In the genomic region with DNA sequence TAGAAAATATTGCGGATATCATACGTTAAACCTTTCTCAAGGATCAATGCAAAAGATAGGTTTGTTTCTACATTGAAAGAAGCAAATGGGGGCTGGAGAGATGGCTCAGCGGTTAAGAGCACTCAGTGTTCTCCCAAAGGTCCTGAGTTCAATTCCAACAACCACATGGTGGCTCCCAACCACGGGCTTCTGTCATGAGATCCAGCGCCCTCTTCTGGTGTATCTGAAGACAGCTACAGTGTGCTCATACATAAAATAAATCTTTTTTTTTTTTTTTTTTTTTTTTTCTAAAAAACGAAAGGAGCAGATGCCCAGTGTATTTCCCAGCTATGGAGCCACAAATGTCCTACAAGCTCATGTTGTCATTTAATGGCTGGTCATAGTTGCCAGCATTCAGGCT, we compare ENCODE assay signal across 14 mouse cellular contexts. TPM values are rescaled to one million over a fixed set of nuclear protein-coding genes. Genes with fewer than 3 reads are reported as not detected.
DNase-seq lines count a peak whose midpoint lies in the region; ATAC-seq and TF ChIP-seq lines count a peak whose summit lies in the region.
"Had no signal": no experiment of that assay in that cellular context is flagged by ENCODE, and none has a peak within 500 bp of the region (broad histone marks: within the 10 kb centered on the region; RNA-seq: fewer than 3 reads in every experiment).

No protein-coding gene starts in this region.

- no peak overlapping the region for H3K4me3 ChIP-seq in kidney, postnatal 0 days (replicated peaks; ENCODE audit: low read depth, low read length)
- no peak overlapping the region for H3K4me3 ChIP-seq in kidney, embryonic 16.5 days (ENCODE audit: low read length)
- H3K4me3 ChIP-seq: forebrain, embryonic 12.5 days; heart, embryonic 15.5 days; limb, embryonic 12.5 days; midbrain, embryonic 13.5 days had no signal

- intact Hi-C loops in gastrocnemius, postnatal 36 days (cut with DNase I) = loop anchor here (10.0 kb wide), 1 partner anchor 186 kb away; no protein-coding TSS in a partner anchor

- no peak overlapping the region for H3K4me2 ChIP-seq in kidney, postnatal 0 days (ENCODE audit: low read length)
- H3K4me2 ChIP-seq in kidney, embryonic 16.5 days (replicated peaks; ENCODE audit: low read depth, low read length) = no peak overlapping the region
- H3K4me2 ChIP-seq: forebrain, embryonic 12.5 days; heart, embryonic 15.5 days; limb, embryonic 12.5 days; midbrain, embryonic 13.5 days had no signal

- H3K4me1 ChIP-seq in kidney, postnatal 0 days (replicated peaks; ENCODE audit: insufficient read depth, low read length) = no peaks in the 10 kb centered on the region
- no peaks in the 10 kb centered on the region for H3K4me1 ChIP-seq in kidney, embryonic 16.5 days (ENCODE audit: insufficient read depth, low read length)
- H3K4me1 ChIP-seq: forebrain, embryonic 12.5 days; heart, embryonic 15.5 days; limb, embryonic 12.5 days; midbrain, embryonic 13.5 days had no signal

- peak; percentile 56 for TF ChIP-seq CTCF in kidney, postnatal 0 days (IDR thresholded peaks at IDR 0.05; ENCODE audit: low read depth)

- no peaks in the 10 kb centered on the region for H3K27me3 ChIP-seq in kidney, postnatal 0 days (ENCODE audit: insufficient read depth, low read length)
- no peaks in the 10 kb centered on the region for H3K27me3 ChIP-seq in kidney, embryonic 16.5 days (ENCODE audit: insufficient read depth, low read length)
- H3K27me3 ChIP-seq: forebrain, embryonic 12.5 days; heart, embryonic 15.5 days; limb, embryonic 12.5 days; midbrain, embryonic 13.5 days had no signal

- peaks cover 46% of the 10 kb centered on the region for H3K36me3 ChIP-seq in kidney, postnatal 0 days (ENCODE audit: insufficient read depth, low read length)
- H3K36me3 ChIP-seq in kidney, embryonic 16.5 days (ENCODE audit: insufficient read depth, low read length) = peaks cover 45% of the 10 kb centered on the region

- H3K27ac ChIP-seq in kidney, postnatal 0 days = no peak overlapping the region
- H3K27ac ChIP-seq in kidney, embryonic 16.5 days (ENCODE audit: low read length) = no peak overlapping the region
- H3K27ac ChIP-seq: forebrain, embryonic 12.5 days; heart, embryonic 15.5 days; limb, embryonic 12.5 days; midbrain, embryonic 13.5 days had no signal

- no peaks in the 10 kb centered on the region for H3K9me3 ChIP-seq in kidney, postnatal 0 days (replicated peaks; ENCODE audit: low read length)
- no peaks in the 10 kb centered on the region for H3K9me3 ChIP-seq in kidney, embryonic 16.5 days (ENCODE audit: low read length)
- H3K9me3 ChIP-seq: forebrain, embryonic 12.5 days; heart, embryonic 15.5 days; limb, embryonic 12.5 days; midbrain, embryonic 13.5 days had no signal

- H3K9ac ChIP-seq in kidney, postnatal 0 days (ENCODE audit: low read depth, low read length) = no peak overlapping the region
- no peak overlapping the region for H3K9ac ChIP-seq in kidney, embryonic 16.5 days (replicated peaks; ENCODE audit: low read length)
- H3K9ac ChIP-seq: forebrain, embryonic 12.5 days; heart, embryonic 15.5 days; limb, embryonic 12.5 days; midbrain, embryonic 13.5 days had no signal

- DNase-seq in kidney, postnatal 0 days (ENCODE audit: low spot score) = peak; percentile 8
- DNase-seq in A20 (ENCODE audit: low read depth, low spot score) (peak; percentile 49), ES-CJ7 (ENCODE audit: low read depth, low spot score) (peak; percentile 64)
- DNase-seq in embryo, embryonic 11 days = peak; percentile 37
- DNase-seq in gastrocnemius, postnatal 36 days = no peak
- DNase-seq in spleen, postnatal 36 days (ENCODE audit: low spot score in 2 of 2) = no peak
- DNase-seq in adrenal gland, postnatal 25 days = no peak
- DNase-seq: cerebellum, adult 18-20 months; thymus, adult 18-20 months had no signal

- ATAC-seq in kidney, postnatal 0 days (replicated peaks; ENCODE audit: low FRiP score, low read depth) = no peak
- ATAC-seq in kidney, embryonic 16.5 days (ENCODE audit: low FRiP score, low TSS enrichment) = no peak
- ATAC-seq: midbrain, embryonic 13.5 days had no signal

- WGBS in kidney, postnatal 0 days = 70% methylated on average over 6 of the region's 6 CpGs
- 70% methylated on average over 6 of the region's 6 CpGs for WGBS in kidney, embryonic 16.5 days

RNA-seq across cellular contexts. Expression of gene Tert, which starts 6.1 kb away (rescaled TPM):
- polyA plus RNA-seq in kidney, postnatal 0 days (2015; fragmentation: Nextera tagmentation; extraction: Ambion mirVana) = 2.5 and 2.6 TPM in 2 replicates
- polyA plus RNA-seq in kidney, embryonic 16.5 days (2015; fragmentation: Nextera tagmentation; extraction: Ambion mirVana) = 6.6 and 8.0 TPM in 2 replicates
- under 1 TPM in 1 of 2 experiments, not detected in 1; 0.30 TPM for total RNA-seq in gastrocnemius, postnatal 36 days (2021)
- total RNA-seq in adrenal gland, postnatal 25 days (2021) = 9.4 and 10.6 TPM in 2 replicates

RNA-seq across cellular contexts. Expression of gene Clptm1l, which starts 16.8 kb away (rescaled TPM):
- 123 and 129 TPM in 2 replicates for polyA plus RNA-seq in kidney, postnatal 0 days (2015; fragmentation: Nextera tagmentation; extraction: Ambion mirVana)
- 123 and 151 TPM in 2 replicates for polyA plus RNA-seq in kidney, embryonic 16.5 days (2015; fragmentation: Nextera tagmentation; extraction: Ambion mirVana)
- 10 to 100 TPM; 28.8 to 30.1 TPM for total RNA-seq in gastrocnemius, postnatal 36 days (2021)
- 151 and 160 TPM in 2 replicates for total RNA-seq in adrenal gland, postnatal 25 days (2021)

RNA-seq across cellular contexts. Expression of gene Slc6a18, which starts 57.2 kb away (rescaled TPM):
- polyA plus RNA-seq in kidney, postnatal 0 days (2015; fragmentation: Nextera tagmentation; extraction: Ambion mirVana) = 75.5 and 76.6 TPM in 2 replicates
- polyA plus RNA-seq in kidney, embryonic 16.5 days (2015; fragmentation: Nextera tagmentation; extraction: Ambion mirVana) = 34.6 and 38.4 TPM in 2 replicates
- not detected for total RNA-seq in gastrocnemius, postnatal 36 days (2021)
- not detected in 2 replicates for total RNA-seq in adrenal gland, postnatal 25 days (2021)
- polyA plus RNA-seq: forebrain, embryonic 12.5 days; heart, embryonic 15.5 days; limb, embryonic 12.5 days; midbrain, embryonic 13.5 days had no signal

Comparison
In these comparisons a context has a peak if more than half of its experiments do, and no peak if none do; other contexts are left out.
1. DNase-seq: peak in kidney, postnatal 0 days (single experiment), A20 (single experiment), ES-CJ7 (single experiment) and embryo, embryonic 11 days (single experiment); none in gastrocnemius, postnatal 36 days (0 of 2), spleen, postnatal 36 days (0 of 2) and adrenal gland, postnatal 25 days (single experiment).